In the genomic region with DNA sequence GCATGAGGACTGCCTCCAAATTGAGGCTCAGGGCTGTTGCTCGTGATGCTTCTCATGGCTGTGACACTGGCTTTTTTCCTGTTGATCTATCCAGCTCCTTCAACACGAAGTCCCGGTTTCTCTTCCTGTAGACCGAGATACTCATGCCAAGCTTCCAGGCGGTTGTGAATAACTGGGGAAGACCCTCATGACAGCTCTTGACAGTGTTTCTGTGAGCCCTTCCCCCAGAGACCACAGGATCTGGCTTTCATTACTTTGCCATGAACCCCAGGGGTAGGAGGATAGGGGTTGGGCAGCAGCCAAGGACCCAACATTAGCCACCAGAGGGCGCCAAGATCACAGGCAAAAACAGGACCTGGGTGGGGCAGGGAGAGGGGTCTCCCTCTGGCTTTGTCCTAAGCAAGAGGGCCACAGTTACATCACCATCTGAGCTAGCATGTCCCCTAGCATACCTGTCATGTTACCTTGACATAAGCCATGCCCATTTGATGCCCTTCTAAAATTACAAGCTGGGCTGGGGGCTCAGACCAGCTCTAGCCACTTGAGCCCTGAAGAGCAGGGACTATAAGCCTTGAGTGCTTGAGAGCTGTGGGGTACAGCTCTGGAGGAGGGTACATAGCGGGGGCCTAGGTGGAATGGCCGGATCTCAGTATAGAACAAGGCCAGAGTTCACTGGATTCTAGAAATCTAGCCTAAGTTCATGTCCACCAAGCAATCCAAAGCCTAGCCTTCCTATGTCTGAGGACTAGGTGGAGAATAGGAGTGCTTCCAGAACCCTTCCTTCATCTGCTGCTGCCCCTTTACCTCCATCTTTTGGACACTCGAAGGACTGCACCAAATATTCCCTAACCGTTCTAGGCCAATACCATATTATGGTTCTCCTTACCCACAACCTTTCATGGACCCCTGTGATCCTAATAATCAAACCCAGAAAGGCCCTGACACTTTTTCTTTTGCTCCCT, we compare ENCODE assay signal across 8 mouse cellular contexts. TPM values are rescaled to one million over a fixed set of nuclear protein-coding genes. Genes with fewer than 3 reads are reported as not detected.
DNase-seq lines count a peak whose midpoint lies in the region; ATAC-seq and TF ChIP-seq lines count a peak whose summit lies in the region.

Gene Trpm5, minus strand, starts transcription at position 51 of the 962 bp plus-strand sequence.

- H3K27me3 ChIP-seq in liver, embryonic 12.5 days (replicated peaks): peaks cover 60% of the 10 kb centered on the region
- H3K27me3 ChIP-seq in embryonic facial prominence, embryonic 12.5 days: no peaks in the 10 kb centered on the region
- no peaks in the 10 kb centered on the region for H3K27me3 ChIP-seq in midbrain, postnatal 0 days (ENCODE audit: insufficient read depth, low read length)

- intact Hi-C loops in heart, postnatal 36 days (cut with DNase I): loop anchor here (1.0 to 2.0 kb wide), 3 partner anchors 43 to 372 kb away; no protein-coding TSS in a partner anchor
- intact Hi-C loops in left cerebral cortex, postnatal 14 days (cut with DNase I): loop anchor here (2.0 kb wide), 1 partner anchor 44 kb away; no protein-coding TSS in a partner anchor

- TF ChIP-seq CTCF in midbrain, postnatal 0 days (IDR thresholded peaks at IDR 0.05): peak; percentile 74

- WGBS in liver, embryonic 12.5 days (ENCODE audit: insufficient replicate concordance): 41% methylated on average over 10 of the region's 10 CpGs
- WGBS in embryonic facial prominence, embryonic 12.5 days: 36% methylated on average over 10 of the region's 10 CpGs
- WGBS in midbrain, postnatal 0 days: 48% methylated on average over 10 of the region's 10 CpGs

- no peaks in the 10 kb centered on the region for H3K4me1 ChIP-seq in liver, embryonic 12.5 days
- H3K4me1 ChIP-seq in embryonic facial prominence, embryonic 12.5 days: no peaks in the 10 kb centered on the region
- no peaks in the 10 kb centered on the region for H3K4me1 ChIP-seq in midbrain, postnatal 0 days (ENCODE audit: insufficient read depth, low read length)

- no peaks in the 10 kb centered on the region for H3K9me3 ChIP-seq in liver, embryonic 12.5 days (replicated peaks)
- H3K9me3 ChIP-seq in embryonic facial prominence, embryonic 12.5 days: no peaks in the 10 kb centered on the region
- H3K9me3 ChIP-seq in midbrain, postnatal 0 days (ENCODE audit: low read length): no peaks in the 10 kb centered on the region

- no peak within 1 kb of the TSS for H3K4me3 ChIP-seq in liver, embryonic 12.5 days
- no peak within 1 kb of the TSS for H3K4me3 ChIP-seq in embryonic facial prominence, embryonic 12.5 days
- no peak within 1 kb of the TSS for H3K4me3 ChIP-seq in midbrain, postnatal 0 days (ENCODE audit: low read depth, low read length)

- no peak for ATAC-seq in liver, embryonic 12.5 days
- ATAC-seq in embryonic facial prominence, embryonic 12.5 days (ENCODE audit: insufficient number of reproducible peaks, insufficient read depth, low FRiP score, low TSS enrichment): 0 out of 2 replicates have a peak, but pooled peaks have one; percentile 3
- ATAC-seq in midbrain, postnatal 0 days (ENCODE audit: low FRiP score): no peak; the same call in 1 of the 2 replicates

- DNase-seq in liver: peak; percentile 52
- peak; percentile 73 to 79 for DNase-seq in adrenal gland, adult 18-20 months (ENCODE audit: low spot score in 2 of 2)
- DNase-seq in heart, postnatal 36 days: peak; percentile 80 to 83
- peak; percentile 37 to 39 for DNase-seq in left cerebral cortex, postnatal 14 days (ENCODE audit: low spot score in 2 of 2)
- DNase-seq in midbrain, postnatal 0 days (ENCODE audit: low spot score): peak; percentile 40
- peak; percentile 50 for DNase-seq in urinary bladder, adult 2 months (ENCODE audit: low spot score)

- H3K9ac ChIP-seq in liver, embryonic 12.5 days: no peak within 1 kb of the TSS
- H3K9ac ChIP-seq in embryonic facial prominence, embryonic 12.5 days: no peak within 1 kb of the TSS
- no peak within 1 kb of the TSS for H3K9ac ChIP-seq in midbrain, postnatal 0 days (replicated peaks; ENCODE audit: low read length, poor library complexity, severe bottlenecking)

- H3K4me2 ChIP-seq in liver, embryonic 12.5 days: no peak within 1 kb of the TSS
- no peak within 1 kb of the TSS for H3K4me2 ChIP-seq in embryonic facial prominence, embryonic 12.5 days (replicated peaks)
- no peak within 1 kb of the TSS for H3K4me2 ChIP-seq in midbrain, postnatal 0 days (ENCODE audit: low read depth, low read length, poor library complexity, severe bottlenecking)

- no peaks in the 10 kb centered on the region for H3K36me3 ChIP-seq in liver, embryonic 12.5 days
- H3K36me3 ChIP-seq in embryonic facial prominence, embryonic 12.5 days: no peaks in the 10 kb centered on the region
- no peaks in the 10 kb centered on the region for H3K36me3 ChIP-seq in midbrain, postnatal 0 days (ENCODE audit: insufficient read depth, low read length)

- H3K27ac ChIP-seq in liver, embryonic 12.5 days: no peak within 1 kb of the TSS
- no peak within 1 kb of the TSS for H3K27ac ChIP-seq in embryonic facial prominence, embryonic 12.5 days
- no peak within 1 kb of the TSS for H3K27ac ChIP-seq in midbrain, postnatal 0 days (ENCODE audit: low read depth, low read length)

RNA-seq across cellular contexts. Expression of gene Trpm5, which starts in this region (rescaled TPM):
- polyA plus RNA-seq in liver, embryonic 12.5 days (2016; fragmentation: Nextera tagmentation; extraction: Ambion mirVana): 1.3 and 1.6 TPM in 2 replicates
- under 1 TPM; 0.30 to 0.38 TPM for total RNA-seq in adrenal gland, adult 18-20 months (2021)
- 5.2 and 6.2 TPM in 2 replicates for polyA plus RNA-seq in embryonic facial prominence, embryonic 12.5 days (2016; fragmentation: Nextera tagmentation; extraction: Ambion mirVana)
- not detected for total RNA-seq in heart, postnatal 36 days (2021)
- under 1 TPM in 1 of 2 experiments, not detected in 1; 0.19 TPM for total RNA-seq in left cerebral cortex, postnatal 14 days (2021)
- 1.3 and 1.7 TPM in 2 replicates for total RNA-seq in midbrain, postnatal 0 days (2014; rRNA removed)
- polyA plus RNA-seq in midbrain, postnatal 0 days (2015; fragmentation: Nextera tagmentation; extraction: Ambion mirVana): 0.94 and 1.6 TPM in 2 replicates
- 0.21 and 0.29 TPM in 2 replicates for polyA plus RNA-seq in urinary bladder, adult 2 months (2012; rRNA removed)

Comparison
In these comparisons a context has a peak if more than half of its experiments do, and no peak if none do; other contexts are left out.
1. Peak in DNase-seq in adrenal gland, adult 18-20 months; RNA of the gene not detected or under 1 TPM.
2. Peak in DNase-seq in heart, postnatal 36 days; RNA of the gene not detected or under 1 TPM.
3. Peak in DNase-seq in left cerebral cortex, postnatal 14 days; RNA of the gene not detected or under 1 TPM.
4. Peak in DNase-seq in urinary bladder, adult 2 months; RNA of the gene not detected or under 1 TPM.